Mouse (Mus musculus): ENCODE data around the gene Pde4d. TPM values are rescaled to one million over a fixed set of nuclear protein-coding genes. Genes with fewer than 3 reads are reported as not detected.
A peak's percentile ranks its signal among the peaks of the same experiment; 100 is the strongest.

Gene Pde4d
- total RNA-seq, 4 experiments from 2014 or later, result 68.8 to 86.9 (median 76.0) TPM

GRCm38 (mm10) chr13:109362340-109362739, 912.6 kb downstream of the Pde4d start:
- no peak for DNase-seq (ENCODE audit: low spot score in 2 of 2)

DNA sequence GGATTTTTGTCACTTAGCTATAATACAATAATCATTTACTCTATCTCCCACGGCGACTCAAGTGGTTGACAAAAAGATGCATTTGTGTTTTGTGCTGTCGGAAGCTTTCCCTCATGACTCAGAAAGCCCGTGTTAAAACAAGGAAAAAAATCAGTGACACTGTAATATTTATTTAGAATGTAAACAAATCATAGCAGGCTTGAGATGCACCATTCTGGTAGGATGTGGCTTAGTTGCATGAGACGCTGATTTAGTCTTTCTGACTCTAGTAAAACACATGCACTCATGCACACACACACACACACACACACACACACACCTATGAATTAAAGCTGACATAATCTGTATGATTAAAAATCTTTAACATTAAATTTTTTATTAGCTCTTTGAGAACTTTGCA, 924.7 kb downstream of the Pde4d start:
- DNase-seq (ENCODE audit: low spot score in 2 of 2), result no peak

DNA sequence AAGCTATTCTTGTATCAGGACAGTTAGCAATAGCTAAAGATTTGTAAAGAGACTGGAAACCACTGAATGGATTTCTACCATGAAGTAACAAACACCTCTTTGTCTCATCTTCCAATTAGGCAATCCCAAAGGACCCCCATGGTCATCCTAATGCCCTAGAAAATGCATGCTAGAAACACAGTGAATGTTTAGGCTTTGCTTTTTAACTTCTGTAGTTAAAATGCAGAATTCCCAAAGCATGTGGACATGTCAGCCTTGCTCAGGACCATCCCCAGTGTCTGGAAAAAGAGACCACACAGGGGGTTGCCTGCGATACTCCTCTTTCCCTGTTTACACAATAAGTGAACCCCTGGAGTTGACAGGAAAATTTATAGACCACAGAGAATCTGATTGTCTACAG, 926.9 kb downstream of the Pde4d start:
- no peak for DNase-seq (ENCODE audit: low spot score in 2 of 2)

GRCm38 (mm10) chr13:109380149-109380548, 930.4 kb downstream of the Pde4d start:
- no peak for DNase-seq (ENCODE audit: low spot score in 2 of 2)

DNA sequence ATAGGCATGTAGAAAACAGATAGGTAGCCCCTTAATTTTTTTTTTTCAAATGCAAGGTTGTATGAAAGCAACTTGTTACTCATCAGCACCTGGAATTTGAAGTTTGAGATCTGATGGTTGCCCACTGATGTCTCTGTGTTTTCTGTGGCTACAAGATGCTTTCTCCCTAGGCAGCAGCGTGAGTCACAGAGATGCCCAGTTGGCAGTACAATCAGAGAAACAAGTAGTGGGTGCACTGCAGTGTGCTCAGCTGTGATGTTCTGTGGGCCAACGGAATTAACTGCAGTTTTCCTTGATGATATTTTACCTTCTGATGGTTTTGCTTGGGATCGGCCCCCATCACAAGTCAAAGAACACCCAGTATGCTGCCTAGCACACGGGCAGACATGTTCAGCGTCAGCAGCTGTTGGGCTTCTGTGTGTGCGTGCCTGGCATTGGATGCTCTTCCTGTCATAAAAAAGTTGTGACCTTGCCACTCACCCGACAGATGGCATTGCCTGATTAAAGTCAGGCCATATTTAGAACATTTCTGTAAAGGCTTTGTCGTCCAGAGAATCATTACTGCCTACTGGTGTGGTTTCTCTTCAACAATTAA, 939.0 kb downstream of the Pde4d start:
- peak; percentile 14 to 36 for DNase-seq (ENCODE audit: low spot score in 2 of 2)

DNA sequence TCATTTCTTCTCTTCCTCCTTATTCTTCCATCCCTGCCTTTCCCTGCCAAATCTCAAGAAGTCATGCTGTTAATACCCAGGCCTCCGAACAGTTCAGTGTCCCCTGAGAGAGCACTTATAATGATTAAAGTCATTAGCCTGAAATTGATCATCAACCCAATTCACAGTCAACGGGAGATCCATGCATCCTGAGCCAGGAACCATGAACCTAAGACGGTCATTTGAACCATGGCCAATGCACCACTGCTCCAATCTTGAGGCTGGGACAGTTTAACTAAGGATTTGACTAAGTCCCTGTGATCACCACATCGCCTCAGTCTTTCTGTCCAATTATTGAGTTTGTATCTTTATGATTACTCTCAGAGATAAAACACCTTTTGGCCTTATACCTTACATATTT, 952.6 kb downstream of the Pde4d start:
- DNase-seq (ENCODE audit: low spot score in 2 of 2), result no peak

GRCm38 (mm10) chr13:109402936-109403335, 953.2 kb downstream of the Pde4d start:
- DNase-seq (ENCODE audit: low spot score in 2 of 2), result no peak

- no peak for DNase-seq (ENCODE audit: low spot score in 2 of 2)
These were observed 956.6 kb downstream of the Pde4d start for GRCm38 (mm10) chr13:109406341-109406740.

DNA sequence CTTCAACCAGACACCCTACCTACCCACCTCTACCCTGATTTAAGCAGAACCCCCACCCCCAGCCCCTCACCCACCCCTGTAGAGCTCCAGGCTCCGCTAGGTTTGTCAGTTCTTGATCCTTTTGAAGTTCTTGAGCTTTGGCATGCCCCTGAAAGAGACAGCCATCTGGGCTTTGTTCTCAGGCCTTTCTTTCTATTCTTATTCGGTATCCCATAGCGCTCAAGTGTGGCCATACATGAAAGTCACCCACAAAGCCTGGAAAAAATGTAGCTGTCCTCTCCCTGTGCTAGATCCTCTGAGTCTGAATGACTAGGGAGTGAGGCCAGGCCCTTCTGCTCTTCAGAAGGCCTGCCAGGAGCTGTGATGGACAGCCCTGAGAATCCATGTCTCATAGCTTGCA, 957.6 kb downstream of the Pde4d start:
- no peak for DNase-seq (ENCODE audit: low spot score in 2 of 2)

DNA sequence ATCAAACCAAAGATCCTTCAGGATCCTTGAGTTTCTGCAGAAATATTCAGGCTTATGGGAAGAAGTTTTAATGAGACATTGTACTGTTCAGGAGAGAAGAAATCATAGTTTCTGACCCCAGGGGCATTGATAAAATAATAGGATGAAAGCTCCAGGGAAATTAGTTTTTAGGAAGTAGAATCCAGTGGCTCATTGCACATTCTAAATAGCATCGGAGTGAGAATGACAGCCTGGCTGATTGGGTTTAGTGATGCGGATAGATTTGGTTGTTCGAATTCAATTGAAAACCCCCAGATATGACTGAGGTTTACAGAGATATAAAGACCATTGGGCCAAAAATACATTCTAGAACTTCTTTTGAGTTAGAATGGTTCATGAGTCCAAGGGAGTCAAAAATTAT, 970.7 kb downstream of the Pde4d start:
- no peak for DNase-seq (ENCODE audit: low spot score in 2 of 2)

DNA sequence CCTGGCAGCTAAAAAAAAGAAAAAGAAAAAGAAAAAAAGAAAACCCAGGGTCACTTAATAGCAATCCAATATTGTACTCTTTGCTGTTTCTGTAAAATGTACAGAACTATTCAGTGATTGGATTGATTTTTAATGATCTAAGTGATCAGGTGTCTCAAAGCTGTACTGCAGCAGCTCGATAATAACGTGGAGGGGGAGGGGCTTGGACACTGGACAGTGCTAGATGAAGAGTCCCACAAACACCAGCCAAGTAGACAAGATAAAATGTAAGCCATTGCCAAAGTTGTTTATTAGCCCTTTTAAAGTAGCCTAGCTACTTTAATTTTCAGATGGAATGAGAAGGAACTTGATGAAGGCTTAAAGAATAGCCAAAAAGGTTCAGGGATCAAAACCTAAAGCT, 975.2 kb downstream of the Pde4d start:
- no peak for DNase-seq (ENCODE audit: low spot score in 2 of 2)

DNA sequence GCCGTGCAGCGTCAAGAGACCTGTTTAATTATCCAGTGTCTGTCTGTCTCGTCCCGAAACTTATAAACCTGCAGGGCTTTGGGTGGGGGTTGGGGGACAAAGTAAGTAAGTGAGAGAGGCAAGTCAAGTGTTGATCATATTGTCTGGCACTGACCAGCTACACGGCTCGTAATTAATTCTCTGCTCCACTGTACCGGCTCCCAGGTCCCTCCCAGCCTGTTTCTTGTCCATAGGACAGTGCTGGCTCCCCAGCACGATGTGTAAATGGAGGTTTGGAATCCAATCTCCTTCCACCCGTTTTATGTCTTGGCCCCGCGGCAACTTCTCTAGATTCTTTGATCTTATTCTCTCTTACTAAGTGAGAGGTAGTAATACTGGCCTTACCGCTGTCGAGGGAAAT, 975.8 kb downstream of the Pde4d start:
- no peak for DNase-seq (ENCODE audit: low spot score in 2 of 2)

GRCm38 (mm10) chr13:109426058-109426457, 976.3 kb downstream of the Pde4d start:
- DNase-seq (ENCODE audit: low spot score in 2 of 2), result no peak

DNA sequence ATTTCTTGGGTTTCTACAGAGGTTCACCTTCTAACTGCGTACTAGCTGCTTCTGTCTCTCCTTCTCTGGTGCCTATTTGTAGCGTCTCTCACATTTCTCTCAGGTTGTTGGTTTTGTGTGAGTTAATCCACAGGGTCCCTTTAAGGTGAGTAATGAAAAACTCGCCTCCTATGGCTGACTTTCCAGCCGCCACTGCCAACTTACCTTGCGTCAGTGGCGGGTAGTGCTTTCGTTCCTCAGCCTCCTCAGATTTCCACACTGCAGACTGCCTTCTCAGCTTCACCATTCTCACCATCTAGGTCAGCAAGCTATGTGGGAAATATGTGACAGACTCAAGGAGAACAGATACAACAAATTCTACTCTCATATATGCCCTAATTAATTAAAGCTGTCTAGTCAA, 977.8 kb downstream of the Pde4d start:
- DNase-seq (ENCODE audit: low spot score in 2 of 2), result no peak

DNA sequence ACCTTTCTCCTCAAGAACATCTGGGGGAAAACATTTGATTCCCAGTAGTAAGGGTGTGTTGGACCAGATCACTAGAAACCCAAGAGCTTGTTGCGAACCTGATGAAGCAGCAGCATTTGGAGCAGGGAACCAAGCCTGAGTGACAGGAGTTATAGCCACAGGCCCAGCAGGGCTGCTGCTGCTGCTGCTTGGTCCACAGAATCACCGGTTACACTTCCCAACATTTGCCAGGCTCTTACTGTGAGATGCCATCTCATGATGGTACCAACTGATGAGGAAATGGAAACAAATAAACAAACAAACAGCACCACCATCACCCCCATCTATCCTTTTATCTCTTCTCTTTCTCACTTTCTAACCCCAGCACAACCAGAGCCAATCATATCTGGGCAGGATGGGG, 979.8 kb downstream of the Pde4d start:
- no peak for DNase-seq (ENCODE audit: low spot score in 2 of 2)

DNA sequence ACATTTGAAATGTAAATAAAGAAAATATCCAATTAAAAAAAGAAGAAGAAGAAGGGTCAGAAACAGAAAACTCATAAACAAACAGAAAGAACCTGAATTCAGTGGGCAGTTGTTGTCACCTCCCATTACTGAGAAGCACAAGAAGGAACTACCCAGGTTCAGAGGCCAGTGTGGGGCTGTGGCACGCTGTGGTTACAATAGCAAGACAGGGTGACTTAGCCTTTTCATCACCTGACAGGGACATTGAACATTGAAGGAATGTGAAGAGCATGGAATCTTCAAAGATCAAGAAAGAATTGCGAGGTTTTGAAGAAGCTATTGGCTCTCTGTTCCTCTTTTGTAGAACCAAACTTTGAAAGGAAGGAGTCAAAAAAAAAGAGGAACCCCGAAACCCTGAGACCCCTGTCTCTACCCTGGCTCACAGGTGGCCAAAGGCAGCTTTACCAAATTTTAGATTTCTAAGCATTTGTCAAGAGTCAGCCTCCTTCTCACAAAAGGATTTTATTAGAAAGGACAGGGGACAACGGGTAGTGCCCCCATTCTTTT, 987.6 kb downstream of the Pde4d start:
- no peak for DNase-seq (ENCODE audit: low spot score in 2 of 2)

- DNase-seq (ENCODE audit: low spot score in 2 of 2), result no peak
These were observed 989.9 kb downstream of the Pde4d start for GRCm38 (mm10) chr13:109439436-109440161.

DNA sequence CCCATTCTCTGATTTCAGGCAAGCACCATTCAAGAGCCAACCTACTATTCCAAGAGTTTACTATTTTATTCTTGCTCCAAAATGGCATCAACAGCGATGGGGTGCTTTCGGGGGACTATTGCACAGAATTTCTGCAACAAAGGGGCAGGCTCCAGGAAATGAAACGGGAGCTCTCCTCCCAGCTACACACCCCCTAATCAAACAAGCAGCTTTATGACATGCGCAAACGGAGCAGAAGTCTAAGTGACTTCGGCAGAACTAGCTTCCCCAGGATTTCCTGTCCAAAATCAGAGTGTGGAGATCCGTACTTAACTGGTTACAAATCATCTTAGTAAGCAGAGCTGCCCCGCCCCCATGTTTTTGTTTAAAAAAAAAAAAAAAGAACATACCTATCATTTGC, 990.6 kb downstream of the Pde4d start:
- DNase-seq (ENCODE audit: low spot score in 2 of 2), result peak; percentile 52 to 55

DNA sequence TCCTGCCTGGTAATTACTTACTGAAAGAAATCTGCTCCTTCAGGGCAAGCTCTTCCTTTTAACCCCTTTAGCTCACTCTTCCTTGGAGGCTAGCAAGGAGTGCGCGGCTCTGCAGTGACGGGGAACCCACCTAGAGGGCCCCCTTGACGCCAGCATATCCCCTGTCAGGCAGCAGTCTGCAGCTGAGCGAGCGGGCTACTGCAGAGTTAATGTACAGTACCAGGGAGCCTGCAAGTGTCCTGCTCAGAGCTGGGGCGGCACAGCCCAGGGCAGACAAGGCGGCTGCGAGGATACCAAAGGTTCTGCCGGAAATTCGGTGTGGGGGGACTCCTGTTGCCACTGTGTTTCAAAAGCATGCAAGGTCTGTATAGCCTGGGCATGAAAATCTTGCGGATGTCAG, 991.1 kb downstream of the Pde4d start:
- peak; percentile 78 to 79 for DNase-seq (ENCODE audit: low spot score in 2 of 2)

DNA sequence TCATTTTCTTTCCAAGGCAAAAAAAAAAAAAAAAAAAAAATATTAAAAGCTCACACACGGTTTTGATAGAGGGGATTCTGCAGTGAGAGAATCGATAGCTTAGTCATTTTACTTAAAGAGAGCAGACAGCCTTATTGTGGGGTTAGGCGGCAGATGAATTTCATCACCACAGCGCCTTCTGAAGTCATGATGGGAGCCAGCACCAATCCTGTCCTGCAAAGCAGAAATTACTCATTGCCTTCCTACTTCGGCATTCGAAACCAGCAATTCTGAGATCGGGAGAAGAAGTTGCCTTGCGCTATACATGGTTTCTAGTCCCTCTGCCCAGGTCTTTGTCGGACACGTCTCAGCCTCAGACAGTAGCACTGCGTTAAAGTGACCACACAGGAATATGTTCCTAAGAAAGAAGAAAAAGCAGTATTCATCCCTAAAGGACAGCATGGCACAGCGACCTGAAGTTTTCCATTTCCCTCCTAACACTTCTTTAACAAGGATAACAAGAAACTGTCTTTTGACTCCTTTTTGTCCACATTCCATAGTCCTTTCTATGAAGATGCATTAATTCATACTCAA, 991.7 kb downstream of the Pde4d start:
- peak; percentile 23 to 53 for DNase-seq (ENCODE audit: low spot score in 2 of 2)

DNA sequence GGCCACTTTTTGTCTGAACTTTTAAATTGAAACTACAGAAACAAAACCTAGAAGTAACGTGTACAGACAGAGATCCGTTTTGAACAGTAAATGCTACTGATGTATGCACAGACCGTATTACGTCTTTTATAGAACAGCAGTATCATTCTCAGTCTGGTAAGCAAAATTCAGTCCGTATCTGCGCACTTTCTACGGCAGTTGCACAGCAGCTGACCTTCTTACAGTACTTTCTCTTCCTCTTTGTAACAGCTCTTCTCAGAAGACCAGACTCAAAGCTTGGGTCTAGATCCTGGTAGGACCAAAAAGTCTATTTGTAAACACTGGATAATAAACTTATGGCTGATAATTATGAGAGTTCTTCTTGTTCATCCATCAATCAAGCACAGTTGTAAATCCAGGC, 996.4 kb downstream of the Pde4d start:
- no peak for DNase-seq (ENCODE audit: low spot score in 2 of 2)

DNA sequence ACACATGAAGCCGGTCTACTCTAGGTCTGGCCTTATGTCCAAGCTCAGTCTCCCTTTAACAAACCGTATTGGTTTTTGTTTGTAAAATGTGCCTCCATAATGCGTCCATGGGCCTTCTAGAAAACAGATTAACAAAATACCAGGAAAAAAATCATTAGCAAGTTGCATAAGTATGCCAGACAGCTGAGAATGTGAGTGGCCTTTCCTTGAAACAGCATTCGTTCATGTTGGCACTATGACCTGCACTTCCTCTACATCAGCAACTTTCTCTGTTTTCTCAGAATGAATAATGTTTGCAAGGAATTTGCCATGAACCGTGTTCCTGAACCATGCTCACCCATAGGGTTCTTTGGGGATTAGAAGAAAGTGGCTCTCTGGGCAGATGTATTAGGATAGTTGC, 998.4 kb downstream of the Pde4d start:
- DNase-seq (ENCODE audit: low spot score in 2 of 2), result no peak

DNA sequence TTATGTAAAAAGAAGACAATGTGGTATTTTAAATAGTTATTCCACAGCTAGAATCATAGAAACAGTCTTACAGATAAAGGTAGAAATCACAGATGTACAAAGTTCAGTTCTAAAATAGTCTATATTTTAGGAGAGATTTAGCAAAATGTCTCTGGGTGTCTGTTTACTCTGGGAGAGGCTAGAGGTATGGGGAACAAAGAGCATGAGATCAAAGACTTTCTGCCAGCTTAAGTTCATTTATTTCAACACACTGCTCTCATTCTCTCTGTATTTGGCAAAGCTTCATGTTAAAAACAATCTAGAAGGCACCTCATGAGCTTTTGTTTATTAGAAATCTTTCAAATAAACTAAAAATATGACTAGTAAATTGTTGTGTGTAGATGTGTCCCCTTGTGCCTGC, 1024.6 kb downstream of the Pde4d start:
- DNase-seq (ENCODE audit: low spot score in 2 of 2), result no peak
